Mouse (Mus musculus): ENCODE measurements at regions not wholly inside any gene's neighbourhood (a gene's known extent, or its start where the extent isn't known, plus 50 kb on each side); places are given as distances from the start of the nearest gene placed in this dataset.
A peak's percentile ranks its signal among the peaks of the same experiment; 100 is the strongest.

- DNase-seq (ENCODE audit: extremely low spot score), result no peak
These were observed 133.0 kb downstream of the Ndufa10 start for GRCm38 (mm10) chr1:92340644-92341043.

- DNase-seq (ENCODE audit: extremely low spot score), result no peak
These were observed 135.1 kb downstream of the Ndufa10 start for GRCm38 (mm10) chr1:92338589-92338988.

- DNase-seq (ENCODE audit: extremely low spot score), result peak; percentile 9
These were observed 136.2 kb downstream of the Ndufa10 start for GRCm38 (mm10) chr1:92337450-92337849.

- no peak for DNase-seq (ENCODE audit: extremely low spot score)
These were observed 136.7 kb upstream of the Hdac4 start for GRCm38 (mm10) chr1:92332248-92332584.

GRCm38 (mm10) chr1:92331559-92332247 is 136.2 kb upstream of the Hdac4 start:
- DNase-seq (ENCODE audit: extremely low spot score), result no peak

GRCm38 (mm10) chr1:92330181-92330580 is 134.7 kb upstream of the Hdac4 start:
- no peak for DNase-seq (ENCODE audit: extremely low spot score)

- no peak for DNase-seq (ENCODE audit: extremely low spot score)
These were observed 134.0 kb upstream of the Hdac4 start for GRCm38 (mm10) chr1:92329491-92329890.

- no peak for DNase-seq (ENCODE audit: extremely low spot score)
These were observed 131.6 kb upstream of the Hdac4 start for GRCm38 (mm10) chr1:92327141-92327540.

- DNase-seq (ENCODE audit: extremely low spot score), result no peak
These were observed 129.8 kb upstream of the Hdac4 start for GRCm38 (mm10) chr1:92325281-92325680.

GRCm38 (mm10) chr1:92324091-92324950 is 128.8 kb upstream of the Hdac4 start:
- peak; percentile 17 for DNase-seq (ENCODE audit: extremely low spot score)

- DNase-seq (ENCODE audit: extremely low spot score), result no peak
These were observed 121.6 kb upstream of the Hdac4 start for GRCm38 (mm10) chr1:92317131-92317530.

- peak; percentile 24 for DNase-seq (ENCODE audit: extremely low spot score)
These were observed 120.8 kb upstream of the Hdac4 start for GRCm38 (mm10) chr1:92316191-92316723.

GRCm38 (mm10) chr1:92313001-92313597 is 117.6 kb upstream of the Hdac4 start:
- no peak for DNase-seq (ENCODE audit: extremely low spot score)

- DNase-seq (ENCODE audit: extremely low spot score), result no peak
These were observed 114.4 kb upstream of the Hdac4 start for GRCm38 (mm10) chr1:92309883-92310282.

GRCm38 (mm10) chr1:92309381-92309780 is 113.9 kb upstream of the Hdac4 start:
- no peak for DNase-seq (ENCODE audit: extremely low spot score)

GRCm38 (mm10) chr1:92308537-92308936 is 113.0 kb upstream of the Hdac4 start:
- DNase-seq (ENCODE audit: extremely low spot score), result no peak

- no peak for DNase-seq (ENCODE audit: extremely low spot score)
These were observed 110.5 kb upstream of the Hdac4 start for GRCm38 (mm10) chr1:92306042-92306441.

- no peak for DNase-seq (ENCODE audit: extremely low spot score)
These were observed 103.5 kb upstream of the Hdac4 start for GRCm38 (mm10) chr1:92299041-92299440.

- no peak for DNase-seq (ENCODE audit: extremely low spot score)
These were observed 97.3 kb upstream of the Hdac4 start for GRCm38 (mm10) chr1:92292681-92293380.

- no peak for DNase-seq (ENCODE audit: extremely low spot score)
These were observed 91.5 kb upstream of the Hdac4 start for GRCm38 (mm10) chr1:92286966-92287342.

GRCm38 (mm10) chr1:92286013-92286965 is 90.8 kb upstream of the Hdac4 start:
- DNase-seq (ENCODE audit: extremely low spot score), result peak; percentile 5

Data from embryo, embryonic 9.5 days (tissue).